Mouse (Mus musculus) liver, postnatal 0 days (tissue): ENCODE measurements around the gene Prdm10.

Experiments used
- CTCF ChIP-seq: sonication (generic); IDR thresholded peaks from 2 replicates; pipeline ENCODE4 v1.5.1; 2016; ENCODE audit warnings: antibody characterized with exemption, low read depth
- EP300 ChIP-seq: IDR thresholded peaks from 2 replicates; pipeline ENCODE4 v1.6.1; 2016; ENCODE audit warnings: antibody characterized with exemption, low read depth, mild to moderate bottlenecking

DNA sequence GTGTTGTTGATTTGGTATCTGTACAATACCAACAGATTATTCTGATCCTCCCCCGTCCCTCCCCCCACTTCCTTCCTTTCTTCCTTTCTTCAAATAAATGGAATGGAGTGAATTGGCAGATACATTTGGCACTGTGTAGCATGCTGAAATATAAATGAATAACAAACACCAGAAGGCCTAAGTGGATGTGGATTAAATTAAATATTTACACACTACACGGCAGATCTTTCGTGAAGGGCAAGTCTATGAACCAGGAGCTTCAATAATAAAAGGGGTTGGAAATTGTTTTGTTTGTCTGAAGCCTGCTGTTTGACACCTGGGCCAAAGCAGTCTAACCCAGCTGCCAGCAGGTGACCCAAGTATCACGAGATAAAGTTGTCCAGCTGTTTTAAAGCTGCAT lies 45.3 kb upstream of the Prdm10 start:
- TF ChIP-seq EP300 (no peak), CTCF (no peak)
